Mouse (Mus musculus): ENCODE data around the gene Ccdc144b. TPM values are rescaled to one million over a fixed set of nuclear protein-coding genes. Genes with fewer than 3 reads are reported as not detected.

The Ccdc144b gene
- polyA plus RNA-seq, 1 experiment from 2014 or later = not detected

- WGBS = 95% methylated on average over 6 of the region's 6 CpGs
- H3K36me3 ChIP-seq (ENCODE audit: control insufficient read depth, insufficient read depth, low read length) = peaks cover 76% of the 10 kb centered on the region
- H3K9me3 ChIP-seq (ENCODE audit: control insufficient read depth, low read length) = no peaks in the 10 kb centered on the region
- no peaks in the 10 kb centered on the region for H3K27me3 ChIP-seq (ENCODE audit: control insufficient read depth, insufficient read depth, low read length)
- no peaks in the 10 kb centered on the region for H3K4me1 ChIP-seq (ENCODE audit: control insufficient read depth, insufficient read depth, low read length)
- no peak overlapping the region for H3K4me2 ChIP-seq (replicated peaks; ENCODE audit: low read depth, low read length)
- H3K9ac ChIP-seq (ENCODE audit: low read depth, low read length) = no peak overlapping the region
- ATAC-seq (ENCODE audit: low FRiP score, low TSS enrichment) = no peak
- H3K27ac ChIP-seq (ENCODE audit: low read depth, low read length) = no peak overlapping the region
- H3K4me3 ChIP-seq (ENCODE audit: low read length) = no peak overlapping the region
These were observed 22.1 kb upstream of the Ccdc144b start for GRCm38 (mm10) chr3:36075466-36075865.

GRCm38 (mm10) chr3:36074231-36074630 is 20.9 kb upstream of the Ccdc144b start:
- Histone ChIP-seq H3K4me1 (ENCODE audit: control insufficient read depth, insufficient read depth, low read length) (no peaks in the 10 kb centered on the region), H3K9ac (ENCODE audit: low read depth, low read length) (no peak overlapping the region), H3K4me3 (ENCODE audit: low read length) (no peak overlapping the region), H3K9me3 (ENCODE audit: control insufficient read depth, low read length) (no peaks in the 10 kb centered on the region), H3K36me3 (ENCODE audit: control insufficient read depth, insufficient read depth, low read length) (peaks cover 70% of the 10 kb centered on the region), H3K27ac (ENCODE audit: low read depth, low read length) (no peak overlapping the region), H3K4me2 (replicated peaks; ENCODE audit: low read depth, low read length) (no peak overlapping the region), H3K27me3 (ENCODE audit: control insufficient read depth, insufficient read depth, low read length) (no peaks in the 10 kb centered on the region)
- ATAC-seq (ENCODE audit: low FRiP score, low TSS enrichment) = no peak
- WGBS = 95% methylated on average over 6 of the region's 6 CpGs

- Histone ChIP-seq H3K4me1 (ENCODE audit: control insufficient read depth, insufficient read depth, low read length) (peaks cover 9% of the 10 kb centered on the region; the same call in 1 of the 2 replicates), H3K27me3 (ENCODE audit: control insufficient read depth, insufficient read depth, low read length) (no peaks in the 10 kb centered on the region), H3K4me3 (ENCODE audit: low read length) (no peak overlapping the region), H3K27ac (ENCODE audit: low read depth, low read length) (no peak overlapping the region), H3K9ac (ENCODE audit: low read depth, low read length) (no peak overlapping the region), H3K36me3 (ENCODE audit: control insufficient read depth, insufficient read depth, low read length) (peaks cover 39% of the 10 kb centered on the region), H3K9me3 (ENCODE audit: control insufficient read depth, low read length) (no peaks in the 10 kb centered on the region), H3K4me2 (replicated peaks; ENCODE audit: low read depth, low read length) (no peak overlapping the region)
- no peak for ATAC-seq (ENCODE audit: low FRiP score, low TSS enrichment)
- 96% methylated on average over 5 of the region's 5 CpGs for WGBS
These were observed 17.7 kb upstream of the Ccdc144b start for GRCm38 (mm10) chr3:36071047-36071446.

- H3K36me3 ChIP-seq (ENCODE audit: control insufficient read depth, insufficient read depth, low read length) = peaks cover 33% of the 10 kb centered on the region
- WGBS = 97% methylated on average over 4 of the region's 4 CpGs
- H3K4me1 ChIP-seq (ENCODE audit: control insufficient read depth, insufficient read depth, low read length) = peaks cover 9% of the 10 kb centered on the region; the same call in 1 of the 2 replicates
- no peak for ATAC-seq (ENCODE audit: low FRiP score, low TSS enrichment)
- no peaks in the 10 kb centered on the region for H3K9me3 ChIP-seq (ENCODE audit: control insufficient read depth, low read length)
- H3K4me3 ChIP-seq (ENCODE audit: low read length) = no peak overlapping the region
- H3K27ac ChIP-seq (ENCODE audit: low read depth, low read length) = no peak overlapping the region
- no peaks in the 10 kb centered on the region for H3K27me3 ChIP-seq (ENCODE audit: control insufficient read depth, insufficient read depth, low read length)
- H3K4me2 ChIP-seq (replicated peaks; ENCODE audit: low read depth, low read length) = no peak overlapping the region
- no peak overlapping the region for H3K9ac ChIP-seq (ENCODE audit: low read depth, low read length)
These were observed 17.1 kb upstream of the Ccdc144b start for GRCm38 (mm10) chr3:36070436-36070835.

GRCm38 (mm10) chr3:36067731-36068130 is 14.4 kb upstream of the Ccdc144b start:
- H3K36me3 ChIP-seq (ENCODE audit: control insufficient read depth, insufficient read depth, low read length) = peaks cover 16% of the 10 kb centered on the region; the same call in 1 of the 2 replicates
- no peaks in the 10 kb centered on the region; the same call in 1 of the 2 replicates for H3K27me3 ChIP-seq (ENCODE audit: control insufficient read depth, insufficient read depth, low read length)
- H3K4me2 ChIP-seq (replicated peaks; ENCODE audit: low read depth, low read length) = no peak overlapping the region
- ATAC-seq (ENCODE audit: low FRiP score, low TSS enrichment) = no peak
- WGBS = 92% methylated on average over 6 of the region's 6 CpGs
- H3K27ac ChIP-seq (ENCODE audit: low read depth, low read length) = no peak overlapping the region
- peaks cover 9% of the 10 kb centered on the region; the same call in 1 of the 2 replicates for H3K4me1 ChIP-seq (ENCODE audit: control insufficient read depth, insufficient read depth, low read length)
- H3K9me3 ChIP-seq (ENCODE audit: control insufficient read depth, low read length) = no peaks in the 10 kb centered on the region
- H3K4me3 ChIP-seq (ENCODE audit: low read length) = no peak overlapping the region
- no peak overlapping the region for H3K9ac ChIP-seq (ENCODE audit: low read depth, low read length)

- H3K9ac ChIP-seq (ENCODE audit: low read depth, low read length) = peak within 1 kb of the TSS; percentile 77
- under 1% methylated on average over 48 of the region's 49 CpGs for WGBS
- peak within 1 kb of the TSS; percentile 54 for H3K4me2 ChIP-seq (replicated peaks; ENCODE audit: low read depth, low read length)
- peaks cover 12% of the 10 kb centered on the region; the same call in 1 of the 2 replicates for H3K36me3 ChIP-seq (ENCODE audit: control insufficient read depth, insufficient read depth, low read length)
- H3K9me3 ChIP-seq (ENCODE audit: control insufficient read depth, low read length) = no peaks in the 10 kb centered on the region
- ATAC-seq (ENCODE audit: low FRiP score, low TSS enrichment) = peak; percentile 98
- H3K27me3 ChIP-seq (ENCODE audit: control insufficient read depth, insufficient read depth, low read length) = peaks cover 3% of the 10 kb centered on the region; the same call in 1 of the 2 replicates
- peaks cover 9% of the 10 kb centered on the region; the same call in 1 of the 2 replicates for H3K4me1 ChIP-seq (ENCODE audit: control insufficient read depth, insufficient read depth, low read length)
- peak within 1 kb of the TSS; percentile 73 for H3K4me3 ChIP-seq (ENCODE audit: low read length)
- peak within 1 kb of the TSS; percentile 44; the same call in 1 of the 2 replicates for H3K27ac ChIP-seq (ENCODE audit: low read depth, low read length)
These were observed 12.7 kb upstream of the Ccdc144b start, which contains the start of gene Acad9 for GRCm38 (mm10) chr3:36065843-36066651. Gene Acad9 (plus strand): TSS chr3:36065979.

GRCm38 (mm10) chr3:36065166-36065565 is 11.8 kb upstream of the Ccdc144b start:
- H3K4me3 ChIP-seq (ENCODE audit: low read length) = peak overlapping the region; percentile 73
- no peaks in the 10 kb centered on the region for H3K9me3 ChIP-seq (ENCODE audit: control insufficient read depth, low read length)
- peaks cover 3% of the 10 kb centered on the region; the same call in 1 of the 2 replicates for H3K36me3 ChIP-seq (ENCODE audit: control insufficient read depth, insufficient read depth, low read length)
- peaks cover 9% of the 10 kb centered on the region; the same call in 1 of the 2 replicates for H3K4me1 ChIP-seq (ENCODE audit: control insufficient read depth, insufficient read depth, low read length)
- H3K4me2 ChIP-seq (replicated peaks; ENCODE audit: low read depth, low read length) = peak overlapping the region; percentile 54
- no peak overlapping the region for H3K9ac ChIP-seq (ENCODE audit: low read depth, low read length)
- ATAC-seq (ENCODE audit: low FRiP score, low TSS enrichment) = no peak
- H3K27ac ChIP-seq (ENCODE audit: low read depth, low read length) = no peak overlapping the region
- 96% methylated on average over 2 of the region's 2 CpGs for WGBS
- H3K27me3 ChIP-seq (ENCODE audit: control insufficient read depth, insufficient read depth, low read length) = peaks cover 3% of the 10 kb centered on the region; the same call in 1 of the 2 replicates

GRCm38 (mm10) chr3:36064592-36065061 is 11.3 kb upstream of the Ccdc144b start:
- no peaks in the 10 kb centered on the region; the same call in 1 of the 2 replicates for H3K36me3 ChIP-seq (ENCODE audit: control insufficient read depth, insufficient read depth, low read length)
- H3K9me3 ChIP-seq (ENCODE audit: control insufficient read depth, low read length) = no peaks in the 10 kb centered on the region
- H3K4me2 ChIP-seq (replicated peaks; ENCODE audit: low read depth, low read length) = no peak overlapping the region
- H3K9ac ChIP-seq (ENCODE audit: low read depth, low read length) = no peak overlapping the region
- H3K4me1 ChIP-seq (ENCODE audit: control insufficient read depth, insufficient read depth, low read length) = peaks cover 9% of the 10 kb centered on the region; the same call in 1 of the 2 replicates
- no peak overlapping the region for H3K27ac ChIP-seq (ENCODE audit: low read depth, low read length)
- no peak for ATAC-seq (ENCODE audit: low FRiP score, low TSS enrichment)
- no peak overlapping the region for H3K4me3 ChIP-seq (ENCODE audit: low read length)
- peaks cover 3% of the 10 kb centered on the region; the same call in 1 of the 2 replicates for H3K27me3 ChIP-seq (ENCODE audit: control insufficient read depth, insufficient read depth, low read length)
- 90% methylated on average over 1 of the region's 1 CpGs for WGBS

All from kidney, embryonic 14.5 days (tissue).